Mouse (Mus musculus): Measurements from ENCODE around the gene Fat1.

GRCm38 (mm10) chr8:45060083-45060482, 124.8 kb downstream of the Fat1 start:
- no peak for TF ChIP-seq CTCF (IDR thresholded peaks at IDR 0.05; ENCODE audit: low read depth, low read length)
- TF ChIP-seq POLR2A (IDR thresholded peaks at IDR 0.05; ENCODE audit: borderline replicate concordance, low read depth, low read length) = no peak
